Mouse (Mus musculus): ENCODE results near the gene Eln.

- TF ChIP-seq CTCF (IDR thresholded peaks at IDR 0.05; ENCODE audit: low read depth, low read length) (no peak), GATA1 (IDR thresholded peaks at IDR 0.05; ENCODE audit: borderline replicate concordance, low read length) (no peak), POLR2AphosphoS5 (IDR thresholded peaks at IDR 0.05; ENCODE audit: insufficient replicate concordance, low read depth, low read length) (no peak)
These were observed 71.0 kb downstream of the Eln start for GRCm38 (mm10) chr5:134675956-134676759.
